Mouse (Mus musculus) myocyte (in vitro differentiated cells): ENCODE results near the gene Pfpl.

Experiments
- CEBPB ChIP-seq: IDR thresholded peaks from 2 replicates; pipeline ENCODE4 v1.6.1; 2011; ENCODE audit warnings: mild to moderate bottlenecking, moderate library complexity; ENCODE audit not compliant: poor library complexity, insufficient read depth, severe bottlenecking
- E2F4 ChIP-seq: IDR thresholded peaks from one replicate; pipeline ENCODE4 v1.6.1; 2011; ENCODE audit warnings: mild to moderate bottlenecking, control low read depth, moderate library complexity; ENCODE audit not compliant: insufficient read depth
- MAX ChIP-seq: IDR thresholded peaks from one replicate; pipeline ENCODE4 v1.6.1; 2011; ENCODE audit warnings: low read depth, mild to moderate bottlenecking, control low read depth
- MYOD1 ChIP-seq, 3 experiments: IDR thresholded peaks; one replicate each; pipeline ENCODE4 v1.6.1; 2011; ENCODE audit warnings: control low read depth in 2 of 3, low read depth in 2 of 3, mild to moderate bottlenecking in 2 of 3, moderate library complexity in 1 of 3; ENCODE audit not compliant: insufficient read length in 2 of 3, control insufficient read depth in 1 of 3
- MYOG ChIP-seq, 3 experiments: IDR thresholded peaks; one replicate each; pipeline ENCODE4 v1.6.1; 2011; ENCODE audit warnings: control low read depth in 2 of 3, low read depth in 2 of 3, mild to moderate bottlenecking in 2 of 3; ENCODE audit not compliant: insufficient read length in 2 of 3, control insufficient read depth in 1 of 3, insufficient read depth in 1 of 3
- POLR2A ChIP-seq: IDR thresholded peaks from one replicate; pipeline ENCODE4 v1.6.1; 2011; ENCODE audit warnings: low read depth, mild to moderate bottlenecking, control low read depth, moderate library complexity; ENCODE audit not compliant: insufficient read length
- POLR2AphosphoS2 ChIP-seq: IDR thresholded peaks from one replicate; pipeline ENCODE4 v1.6.1; 2011; ENCODE audit warnings: low read depth, control low read depth; ENCODE audit not compliant: insufficient read length
- REST ChIP-seq: IDR thresholded peaks from one replicate; pipeline ENCODE4 v1.6.1; 2011; ENCODE audit warnings: mild to moderate bottlenecking, control low read depth, moderate library complexity; ENCODE audit not compliant: insufficient read depth, insufficient read length
- TCF12 ChIP-seq: IDR thresholded peaks from one replicate; pipeline ENCODE4 v1.6.1; 2011; ENCODE audit warnings: mild to moderate bottlenecking, control low read depth; ENCODE audit not compliant: poor library complexity, insufficient read depth, severe bottlenecking
- TCF3 ChIP-seq: IDR thresholded peaks from one replicate; pipeline ENCODE4 v1.6.1; 2011; ENCODE audit warnings: low read depth, control low read depth; ENCODE audit not compliant: insufficient read length
- USF1 ChIP-seq: IDR thresholded peaks from one replicate; pipeline ENCODE4 v1.6.1; 2011; ENCODE audit warnings: low read depth, mild to moderate bottlenecking, control low read depth, moderate library complexity

- TF ChIP-seq POLR2A: no peak
- TF ChIP-seq TCF12: no peak
- TF ChIP-seq MYOG (IDR thresholded peaks at IDR 0.05; ENCODE audit: control insufficient read depth in 1 of 3, insufficient read depth in 1 of 3, insufficient read length in 2 of 3, low read depth in 2 of 3): no peak
- TF ChIP-seq TCF3: no peak
- TF ChIP-seq MAX: no peak
- no peak for TF ChIP-seq USF1
- TF ChIP-seq CEBPB: no peak
- no peak for TF ChIP-seq MYOD1 (IDR thresholded peaks at IDR 0.05; ENCODE audit: control insufficient read depth in 1 of 3, insufficient read length in 2 of 3, low read depth in 2 of 3)
- no peak for TF ChIP-seq REST
- no peak for TF ChIP-seq E2F4
- TF ChIP-seq POLR2AphosphoS2: no peak
Measured at GRCm38 (mm10) chr19:12467436-12467835, 39.7 kb downstream of the Pfpl start.
